Mouse (Mus musculus) midbrain, embryonic 13.5 days (tissue): ENCODE results near the gene Pitx3. TPM values are rescaled to one million over a fixed set of nuclear protein-coding genes. Genes with fewer than 3 reads are reported as not detected.

Source experiments
- ATAC-seq: fragments of 200-750 bp; cut with Nextera tagmentation; 2 replicates; pipeline ENCODE4 v1.8.0; 2017; ENCODE audit warnings: mild to moderate bottlenecking, moderate TSS enrichment, moderate library complexity
- H3K27ac ChIP-seq: fragments of 300-500 bp; sonication (generic); 2 replicates; pipeline ENCODE4 v1.5.1; 2015; ENCODE audit warnings: inconsistent platforms, mild to moderate bottlenecking, moderate library complexity
- H3K27me3 ChIP-seq: fragments of 300-500 bp; sonication (generic); 2 replicates; pipeline ENCODE4 v1.6.1; 2015; ENCODE audit warnings: mild to moderate bottlenecking, inconsistent platforms
- H3K36me3 ChIP-seq: fragments of 300-500 bp; sonication (generic); 2 replicates; pipeline ENCODE4 v1.6.1; 2015; ENCODE audit warnings: mild to moderate bottlenecking, inconsistent platforms
- H3K4me1 ChIP-seq: fragments of 300-500 bp; sonication (generic); replicated peaks from 2 replicates; pipeline ENCODE4 v1.6.1; 2015; ENCODE audit warnings: inconsistent platforms
- H3K4me2 ChIP-seq: fragments of 300-500 bp; sonication (generic); replicated peaks from 2 replicates; pipeline ENCODE4 v1.6.1; 2015; ENCODE audit warnings: moderate library complexity, mild to moderate bottlenecking, inconsistent platforms
- H3K4me3 ChIP-seq: fragments of 300-500 bp; sonication (generic); replicated peaks from 2 replicates; pipeline ENCODE4 v1.5.1; 2015; ENCODE audit warnings: mild to moderate bottlenecking, inconsistent platforms
- H3K9ac ChIP-seq: fragments of 300-500 bp; sonication (generic); replicated peaks from 2 replicates; pipeline ENCODE4 v1.6.1; 2015; ENCODE audit warnings: mild to moderate bottlenecking, inconsistent platforms
- H3K9me3 ChIP-seq: fragments of 300-500 bp; sonication (generic); 2 replicates; pipeline ENCODE4 v1.6.1; 2016; ENCODE audit warnings: mild to moderate bottlenecking, inconsistent platforms
- WGBS: fragments of 180-500 bp; shearing (Covaris S2); methylation state at CpG from one replicate; pipeline ENCODE4 v1.1.7; 2015; 5-methylcytosine and 5-hydroxymethylcytosine counted together
- polyA plus RNA-seq: library from polyadenylated mRNA; unstranded; fragments of >200 nt; fragmentation: Nextera tagmentation; extraction: Ambion mirVana; gene quantifications from 2 replicates; pipeline ENCODE4 v1.2.1, GENCODE M21; 2015

Gene Pitx3
- polyA plus RNA-seq, 1 experiment from 2014 or later: 9.9 TPM

DNA sequence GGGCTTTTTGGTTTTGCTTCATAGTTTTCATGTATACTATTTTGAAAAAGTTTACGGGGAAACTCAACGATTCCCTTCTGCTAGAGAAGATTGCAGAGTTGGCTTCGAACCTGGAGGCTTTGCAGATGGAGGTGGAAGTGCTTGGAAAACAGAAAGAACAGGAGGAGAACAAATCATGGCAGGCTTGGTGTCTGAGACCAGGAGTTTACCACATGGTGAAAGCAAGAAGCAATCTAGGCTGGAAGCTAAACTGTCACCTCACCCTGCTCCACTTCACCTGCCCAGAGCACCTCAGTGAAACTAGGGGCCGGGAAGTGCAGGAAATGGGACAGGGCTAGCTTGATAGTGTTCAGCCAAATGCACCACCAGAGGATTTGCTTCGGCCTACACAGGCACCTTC is 51.7 kb downstream of the Pitx3 start:
- no peak for ATAC-seq

GRCm38 (mm10) chr19:46095291-46095690 is 52.8 kb downstream of the Pitx3 start:
- no peaks in the 10 kb centered on the region for H3K9me3 ChIP-seq
- no peaks in the 10 kb centered on the region for H3K4me1 ChIP-seq
- no peak overlapping the region for H3K9ac ChIP-seq
- WGBS: 86% methylated on average over 4 of the region's 4 CpGs
- no peak for ATAC-seq
- no peak overlapping the region for H3K4me2 ChIP-seq
- no peak overlapping the region for H3K27ac ChIP-seq
- no peak overlapping the region for H3K4me3 ChIP-seq
- no peaks in the 10 kb centered on the region for H3K36me3 ChIP-seq
- H3K27me3 ChIP-seq: no peaks in the 10 kb centered on the region

More for the DNA sequence above, 51.7 kb downstream of the Pitx3 start:
- H3K4me2 ChIP-seq: no peak overlapping the region
- H3K27ac ChIP-seq: no peak overlapping the region
- H3K27me3 ChIP-seq: no peaks in the 10 kb centered on the region
- H3K4me3 ChIP-seq: no peak overlapping the region
- no peaks in the 10 kb centered on the region for H3K36me3 ChIP-seq
- WGBS: 85% methylated on average over 5 of the region's 5 CpGs
- no peaks in the 10 kb centered on the region for H3K4me1 ChIP-seq
- no peak overlapping the region for H3K9ac ChIP-seq
- H3K9me3 ChIP-seq: no peaks in the 10 kb centered on the region

GRCm38 (mm10) chr19:46094144-46094543 is 54.0 kb downstream of the Pitx3 start:
- no peak for ATAC-seq
- no peak overlapping the region for H3K27ac ChIP-seq
- 89% methylated on average over 2 of the region's 2 CpGs for WGBS
- no peaks in the 10 kb centered on the region for H3K27me3 ChIP-seq
- H3K4me3 ChIP-seq: no peak overlapping the region
- H3K4me1 ChIP-seq: no peaks in the 10 kb centered on the region
- H3K9ac ChIP-seq: no peak overlapping the region
- H3K9me3 ChIP-seq: no peaks in the 10 kb centered on the region
- H3K36me3 ChIP-seq: no peaks in the 10 kb centered on the region
- no peak overlapping the region for H3K4me2 ChIP-seq

DNA sequence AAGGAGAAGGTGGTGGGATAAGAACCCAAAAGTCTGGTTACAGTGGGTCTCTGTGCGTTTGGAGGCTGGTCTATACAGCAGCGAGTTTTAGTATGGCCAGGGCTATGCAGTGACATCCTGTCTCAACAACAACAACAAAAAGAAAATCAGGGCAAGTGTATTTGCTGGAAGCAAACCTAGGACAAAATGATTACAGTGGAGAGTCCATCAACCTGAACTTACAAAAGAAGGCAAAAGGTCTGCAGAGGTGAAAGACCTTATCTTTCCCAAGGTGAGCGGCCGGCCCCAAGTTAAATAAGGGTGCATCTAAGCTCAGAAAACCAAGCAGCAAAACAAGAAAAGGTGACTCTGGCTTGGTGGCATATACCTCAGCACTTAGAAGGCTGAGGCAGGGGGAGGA is 56.5 kb downstream of the Pitx3 start:
- no peak overlapping the region for H3K4me3 ChIP-seq
- no peak for ATAC-seq
- H3K4me1 ChIP-seq: no peaks in the 10 kb centered on the region
- no peaks in the 10 kb centered on the region for H3K9me3 ChIP-seq
- H3K9ac ChIP-seq: no peak overlapping the region
- WGBS: 92% methylated on average over 4 of the region's 4 CpGs
- no peaks in the 10 kb centered on the region for H3K27me3 ChIP-seq
- H3K36me3 ChIP-seq: no peaks in the 10 kb centered on the region
- no peak overlapping the region for H3K27ac ChIP-seq
- H3K4me2 ChIP-seq: no peak overlapping the region

DNA sequence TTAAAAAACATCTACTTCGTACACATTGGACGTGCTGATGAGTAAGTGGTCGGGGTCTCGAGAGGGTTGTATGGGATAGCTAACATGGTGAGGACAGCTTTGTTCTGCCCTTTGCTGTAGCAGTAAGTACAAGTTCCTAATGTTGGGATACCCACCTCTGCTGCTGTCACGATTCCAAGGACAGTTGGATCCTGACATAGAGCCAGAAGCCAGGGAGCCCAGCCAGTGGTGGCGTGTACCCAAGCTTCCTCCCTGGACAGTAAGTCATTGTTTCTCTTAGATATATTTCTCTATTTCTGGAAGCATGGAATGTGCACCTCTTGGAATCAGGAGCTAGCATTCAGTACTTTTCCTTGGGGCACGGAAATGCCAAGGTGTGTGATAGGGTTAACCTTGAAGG is 60.3 kb downstream of the Pitx3 start:
- Histone ChIP-seq H3K4me1 (no peaks in the 10 kb centered on the region), H3K27ac (no peak overlapping the region), H3K4me3 (no peak overlapping the region), H3K9ac (no peak overlapping the region), H3K27me3 (no peaks in the 10 kb centered on the region), H3K9me3 (no peaks in the 10 kb centered on the region), H3K36me3 (peaks cover 28% of the 10 kb centered on the region), H3K4me2 (no peak overlapping the region)
- ATAC-seq: no peak
- 87% methylated on average over 7 of the region's 7 CpGs for WGBS

DNA sequence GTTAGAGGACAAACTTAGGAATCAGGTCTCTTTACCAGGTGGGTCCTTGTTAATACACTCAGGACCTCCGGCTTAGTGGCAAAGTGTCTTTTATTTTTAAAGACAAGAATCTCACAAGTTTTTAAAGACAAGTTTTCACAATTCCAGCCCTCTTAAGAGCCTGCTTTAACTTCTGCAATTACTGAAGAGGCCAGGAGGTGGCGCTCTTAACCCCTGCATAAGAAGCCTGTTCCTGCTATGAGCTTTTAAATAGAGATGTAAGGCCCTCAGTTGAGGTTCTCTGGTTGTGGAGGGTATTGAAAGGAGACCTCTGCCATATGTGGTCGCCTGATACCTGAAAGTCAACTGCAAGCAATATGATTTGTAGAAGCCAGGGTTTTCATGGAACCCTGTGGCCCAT is 61.8 kb downstream of the Pitx3 start:
- Histone ChIP-seq H3K27me3 (no peaks in the 10 kb centered on the region), H3K36me3 (peaks cover 43% of the 10 kb centered on the region), H3K9me3 (no peaks in the 10 kb centered on the region), H3K9ac (no peak overlapping the region), H3K4me3 (no peak overlapping the region), H3K4me2 (no peak overlapping the region), H3K4me1 (no peaks in the 10 kb centered on the region), H3K27ac (no peak overlapping the region)
- no peak for ATAC-seq
- 55% methylated on average over 3 of the region's 3 CpGs for WGBS

Other genes with a start within 250 kb of the Pitx3 start
- 22.1 and 23.4 TPM in 2 replicates for gene Armh3, start 149.8 kb downstream of the Pitx3 start, polyA plus RNA-seq
- 2.0 TPM in 2 replicates for gene Hps6, start 144.8 kb downstream of the Pitx3 start, polyA plus RNA-seq
- 20.5 and 21.8 TPM in 2 replicates for gene Pprc1, start 103.4 kb downstream of the Pitx3 start, polyA plus RNA-seq
- gene Ldb1, start 103.1 kb downstream of the Pitx3 start, polyA plus RNA-seq: 121 and 140 TPM in 2 replicates
- gene Nolc1, start 72.5 kb downstream of the Pitx3 start, polyA plus RNA-seq: 82.9 and 85.4 TPM in 2 replicates
- 1.1 TPM in 1 of 2 replicates, not detected in the other for gene Elovl3, start 16.4 kb downstream of the Pitx3 start, polyA plus RNA-seq
- 68.2 and 70.5 TPM in 2 replicates for gene Gbf1, start 4.2 kb upstream of the Pitx3 start, polyA plus RNA-seq
- 1.8 and 2.3 TPM in 2 replicates for gene Nfkb2, start 156.0 kb upstream of the Pitx3 start, polyA plus RNA-seq
- gene Psd, start 178.8 kb upstream of the Pitx3 start, polyA plus RNA-seq: 61.7 and 69.0 TPM in 2 replicates
- gene Fbxl15, start 179.9 kb upstream of the Pitx3 start, polyA plus RNA-seq: 40.8 and 44.2 TPM in 2 replicates
- 290 TPM in 2 replicates for gene Cuedc2, start 190.4 kb upstream of the Pitx3 start, polyA plus RNA-seq
- 7.8 and 9.2 TPM in 2 replicates for gene Mfsd13a, start 192.8 kb upstream of the Pitx3 start, polyA plus RNA-seq
- gene 2310034G01Rik, start 202.0 kb upstream of the Pitx3 start, polyA plus RNA-seq: 1.7 TPM in 2 replicates
- gene Actr1a, start 247.4 kb upstream of the Pitx3 start, polyA plus RNA-seq: 331 and 333 TPM in 2 replicates
- gene Sufu, start 248.6 kb upstream of the Pitx3 start, polyA plus RNA-seq: 27.7 and 28.6 TPM in 2 replicates